Mouse (Mus musculus) heart, adult 2 months (tissue): ENCODE results near the gene Rab22a.

Experiments used
- CTCF ChIP-seq: fragments of 200-600 bp; IDR thresholded peaks from 2 replicates; pipeline ENCODE4 v1.8.1; 2022; ENCODE audit warnings: antibody characterized with exemption, mild to moderate bottlenecking, moderate library complexity
- EP300 ChIP-seq: fragments of 200-500 bp; IDR thresholded peaks from 2 replicates; pipeline ENCODE4 v1.6.1; 2011; ENCODE audit warnings: low read depth, low read length, control low read depth; ENCODE audit not compliant: insufficient read depth
- POLR2A ChIP-seq: fragments of 200-500 bp; IDR thresholded peaks from 2 replicates; pipeline ENCODE4 v1.6.1; 2011; ENCODE audit warnings: mild to moderate bottlenecking, low read depth, low read length, control low read depth; ENCODE audit not compliant: insufficient read depth

DNA sequence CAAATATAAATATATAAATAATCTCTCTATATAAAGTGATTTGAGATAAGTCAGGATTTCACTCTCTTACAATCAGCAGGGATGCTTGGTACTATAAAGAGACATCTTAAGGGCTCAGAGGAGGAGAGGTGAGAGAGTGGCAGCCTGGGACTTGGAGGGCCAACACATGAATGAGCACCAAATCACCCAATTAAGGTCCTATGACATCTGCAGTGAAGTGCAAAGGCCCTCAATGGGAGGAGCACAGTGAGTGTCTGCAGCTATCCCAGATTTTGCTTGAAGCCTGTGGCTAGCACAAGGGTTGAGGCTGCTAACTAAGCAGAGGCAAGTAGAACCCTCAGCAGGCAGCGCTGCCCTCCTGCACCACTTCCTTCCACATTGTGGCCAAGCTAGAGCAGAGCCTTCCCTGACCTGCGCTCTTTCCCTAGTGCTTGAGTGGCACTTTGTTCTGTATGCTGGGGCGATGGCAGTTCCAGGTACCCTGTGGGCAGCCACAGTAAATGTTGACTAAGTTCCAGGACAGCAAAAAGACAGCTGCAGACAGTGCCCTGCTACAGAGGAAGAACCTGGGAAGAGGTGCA, 26.3 kb downstream of the Rab22a start:
- TF ChIP-seq CTCF = no peak
- no peak for TF ChIP-seq POLR2A
- TF ChIP-seq EP300 = no peak
